Mouse (Mus musculus) liver, embryonic 15.5 days (tissue): ENCODE results near the gene Mettl26. TPM values are rescaled to one million over a fixed set of nuclear protein-coding genes. Genes with fewer than 3 reads are reported as not detected.
A peak's percentile ranks its signal among the peaks of the same experiment; 100 is the strongest.

ENCODE experiments used
- ATAC-seq: fragments of 200-750 bp; cut with Nextera tagmentation; 2 replicates; pipeline ENCODE4 v1.8.0; 2017; ENCODE audit warnings: moderate number of reproducible peaks, mild to moderate bottlenecking, moderate library complexity; ENCODE audit not compliant: insufficient read depth
- H3K27ac ChIP-seq: fragments of 300-500 bp; sonication (generic); replicated peaks from 2 replicates; pipeline ENCODE4 v1.5.1; 2015; ENCODE audit warnings: mild to moderate bottlenecking, inconsistent platforms
- H3K27me3 ChIP-seq: fragments of 300-500 bp; sonication (generic); 2 replicates; pipeline ENCODE4 v1.6.1; 2015; ENCODE audit warnings: mild to moderate bottlenecking, inconsistent platforms
- H3K36me3 ChIP-seq: fragments of 300-500 bp; sonication (generic); replicated peaks from 2 replicates; pipeline ENCODE4 v1.6.1; 2015; ENCODE audit warnings: moderate library complexity, mild to moderate bottlenecking, inconsistent platforms
- H3K4me1 ChIP-seq: fragments of 300-500 bp; sonication (generic); replicated peaks from 2 replicates; pipeline ENCODE4 v1.6.1; 2015; ENCODE audit warnings: inconsistent platforms
- H3K4me2 ChIP-seq: fragments of 300-500 bp; sonication (generic); 2 replicates; pipeline ENCODE4 v1.6.1; 2015; ENCODE audit warnings: moderate library complexity, mild to moderate bottlenecking, inconsistent platforms
- H3K4me3 ChIP-seq: fragments of 300-500 bp; sonication (generic); replicated peaks from 2 replicates; pipeline ENCODE4 v1.5.1; 2015; ENCODE audit warnings: mild to moderate bottlenecking, inconsistent platforms
- H3K9ac ChIP-seq: fragments of 300-500 bp; sonication (generic); 2 replicates; pipeline ENCODE4 v1.6.1; 2015; ENCODE audit warnings: moderate library complexity, mild to moderate bottlenecking, inconsistent platforms
- H3K9me3 ChIP-seq: fragments of 300-500 bp; sonication (generic); replicated peaks from 2 replicates; pipeline ENCODE4 v1.6.1; 2016; ENCODE audit warnings: inconsistent platforms
- WGBS: fragments of 180-500 bp; shearing (Covaris S2); methylation state at CpG from one replicate; pipeline ENCODE4 v1.1.7; 2015; ENCODE audit warnings: mixed read lengths; ENCODE audit not compliant: insufficient replicate concordance; 5-methylcytosine and 5-hydroxymethylcytosine counted together
- polyA plus RNA-seq: library from polyadenylated mRNA; unstranded; fragments of >200 nt; fragmentation: Nextera tagmentation; extraction: Ambion mirVana; gene quantifications from 2 replicates; pipeline ENCODE4 v1.2.1, GENCODE M21; 2015

The Mettl26 gene
- polyA plus RNA-seq, 1 experiment from 2014 or later = 46.4 TPM

- WGBS = 68% methylated on average over 4 of the region's 4 CpGs
- H3K4me1 ChIP-seq = peaks cover 86% of the 10 kb centered on the region
- peak overlapping the region; percentile 61; the same call in 1 of the 2 replicates for H3K27ac ChIP-seq
- no peaks in the 10 kb centered on the region for H3K27me3 ChIP-seq
- H3K4me2 ChIP-seq = no peak overlapping the region
- ATAC-seq = no peak
- peaks cover 64% of the 10 kb centered on the region for H3K36me3 ChIP-seq
- H3K9ac ChIP-seq = no peak overlapping the region
- H3K4me3 ChIP-seq = no peak overlapping the region
- H3K9me3 ChIP-seq = no peaks in the 10 kb centered on the region
Observed at GRCm38 (mm10) chr17:25838904-25839303, 36.0 kb upstream of the Mettl26 start.

- Histone ChIP-seq H3K36me3 (peaks cover 64% of the 10 kb centered on the region), H3K4me2 (no peak overlapping the region), H3K9ac (no peak overlapping the region), H3K4me3 (no peak overlapping the region), H3K4me1 (peaks cover 82% of the 10 kb centered on the region), H3K27me3 (no peaks in the 10 kb centered on the region), H3K9me3 (no peaks in the 10 kb centered on the region), H3K27ac (peak overlapping the region; percentile 61)
- WGBS = 77% methylated on average over 14 of the region's 14 CpGs
- ATAC-seq = peak; percentile 27; the same call in 1 of the 2 replicates
Observed at GRCm38 (mm10) chr17:25839455-25840235, 35.2 kb upstream of the Mettl26 start.

- Histone ChIP-seq H3K4me2 (no peak overlapping the region), H3K27ac (no peak overlapping the region), H3K4me1 (peaks cover 82% of the 10 kb centered on the region), H3K9me3 (no peaks in the 10 kb centered on the region), H3K9ac (no peak overlapping the region), H3K36me3 (peaks cover 66% of the 10 kb centered on the region), H3K27me3 (no peaks in the 10 kb centered on the region), H3K4me3 (no peak overlapping the region)
- 86% methylated on average over 6 of the region's 6 CpGs for WGBS
- ATAC-seq = no peak
Observed at GRCm38 (mm10) chr17:25840519-25840918, 34.4 kb upstream of the Mettl26 start.

GRCm38 (mm10) chr17:25841117-25841880, 33.6 kb upstream of the Mettl26 start, which contains the start of gene Gm20683:
Gm20683 (minus strand) TSS chr17:25841763.
- no peak for ATAC-seq
- H3K36me3 ChIP-seq = peaks cover 72% of the 10 kb centered on the region
- H3K9ac ChIP-seq = no peak within 1 kb of the TSS
- WGBS = 89% methylated on average over 22 of the region's 22 CpGs
- H3K4me3 ChIP-seq = no peak within 1 kb of the TSS
- H3K27ac ChIP-seq = no peak within 1 kb of the TSS
- no peaks in the 10 kb centered on the region for H3K27me3 ChIP-seq
- peak within 1 kb of the TSS; percentile 88; the same call in 1 of the 2 replicates for H3K4me2 ChIP-seq
- peaks cover 75% of the 10 kb centered on the region for H3K4me1 ChIP-seq
- H3K9me3 ChIP-seq = no peaks in the 10 kb centered on the region

GRCm38 (mm10) chr17:25842509-25842908, 32.4 kb upstream of the Mettl26 start:
- H3K27ac ChIP-seq = no peak overlapping the region
- no peak for ATAC-seq
- 79% methylated on average over 3 of the region's 3 CpGs for WGBS
- H3K4me2 ChIP-seq = peak overlapping the region; percentile 88; the same call in 1 of the 2 replicates
- H3K9me3 ChIP-seq = no peaks in the 10 kb centered on the region
- peaks cover 63% of the 10 kb centered on the region for H3K4me1 ChIP-seq
- H3K4me3 ChIP-seq = no peak overlapping the region
- no peaks in the 10 kb centered on the region for H3K27me3 ChIP-seq
- peaks cover 69% of the 10 kb centered on the region for H3K36me3 ChIP-seq
- H3K9ac ChIP-seq = no peak overlapping the region

- H3K9me3 ChIP-seq = no peaks in the 10 kb centered on the region
- H3K4me2 ChIP-seq = peak overlapping the region; percentile 88
- WGBS = 80% methylated on average over 4 of the region's 4 CpGs
- H3K27ac ChIP-seq = peak overlapping the region; percentile 90
- no peak for ATAC-seq
- H3K27me3 ChIP-seq = no peaks in the 10 kb centered on the region
- peak overlapping the region; percentile 85 for H3K9ac ChIP-seq
- H3K4me3 ChIP-seq = peak overlapping the region; percentile 93
- peaks cover 68% of the 10 kb centered on the region for H3K36me3 ChIP-seq
- H3K4me1 ChIP-seq = peaks cover 57% of the 10 kb centered on the region
Observed at GRCm38 (mm10) chr17:25843122-25843521, 31.8 kb upstream of the Mettl26 start.

- Histone ChIP-seq H3K27me3 (no peaks in the 10 kb centered on the region), H3K36me3 (peaks cover 69% of the 10 kb centered on the region), H3K9me3 (no peaks in the 10 kb centered on the region), H3K9ac (peak overlapping the region; percentile 85), H3K27ac (peak overlapping the region; percentile 90), H3K4me3 (peak overlapping the region; percentile 93), H3K4me1 (peaks cover 53% of the 10 kb centered on the region), H3K4me2 (peak overlapping the region; percentile 88)
- WGBS = 2% methylated on average over 38 of the region's 38 CpGs
- peak; percentile 51 for ATAC-seq
Observed at GRCm38 (mm10) chr17:25843636-25844395, 31.1 kb upstream of the Mettl26 start.

- ATAC-seq = peak; percentile 89
- Histone ChIP-seq H3K27me3 (no peaks in the 10 kb centered on the region), H3K9me3 (no peaks in the 10 kb centered on the region), H3K4me3 (peak within 1 kb of the TSS; percentile 93), H3K4me2 (peak within 1 kb of the TSS; percentile 88), H3K36me3 (peaks cover 66% of the 10 kb centered on the region), H3K27ac (peak within 1 kb of the TSS; percentile 90), H3K4me1 (peaks cover 47% of the 10 kb centered on the region), H3K9ac (peak within 1 kb of the TSS; percentile 85)
- 1% methylated on average over 21 of the region's 21 CpGs for WGBS
Observed at GRCm38 (mm10) chr17:25844396-25844901, 30.4 kb upstream of the Mettl26 start, which contains the start of gene Rhot2. Rhot2 (minus strand) TSS chr17:25844851.

GRCm38 (mm10) chr17:25860229-25860628, 14.6 kb upstream of the Mettl26 start:
- WGBS = 80% methylated on average over 6 of the region's 6 CpGs

GRCm38 (mm10) chr17:25860832-25861703, 13.8 kb upstream of the Mettl26 start, which contains the start of gene Wdr90:
Wdr90 (minus strand) TSS chr17:25861501.
- Histone ChIP-seq H3K4me3 (peak within 1 kb of the TSS; percentile 80), H3K36me3 (peaks cover 20% of the 10 kb centered on the region), H3K27me3 (no peaks in the 10 kb centered on the region), H3K9me3 (no peaks in the 10 kb centered on the region), H3K9ac (peak within 1 kb of the TSS; percentile 75), H3K4me2 (peak within 1 kb of the TSS; percentile 98), H3K27ac (peak within 1 kb of the TSS; percentile 68), H3K4me1 (peaks cover 39% of the 10 kb centered on the region)
- ATAC-seq = peak; percentile 85
- WGBS = 4% methylated on average over 65 of the region's 65 CpGs

More at GRCm38 (mm10) chr17:25860229-25860628, 14.6 kb upstream of the Mettl26 start:
- Histone ChIP-seq H3K27me3 (no peaks in the 10 kb centered on the region), H3K4me1 (peaks cover 36% of the 10 kb centered on the region), H3K9ac (peak overlapping the region; percentile 75; the same call in 1 of the 2 replicates), H3K9me3 (no peaks in the 10 kb centered on the region), H3K27ac (no peak overlapping the region), H3K36me3 (peaks cover 22% of the 10 kb centered on the region), H3K4me3 (peak overlapping the region; percentile 80), H3K4me2 (peak overlapping the region; percentile 98)
- ATAC-seq = no peak
